Mouse (Mus musculus): ENCODE measurements around the gene Crb1.

Gene Crb1

DNA sequence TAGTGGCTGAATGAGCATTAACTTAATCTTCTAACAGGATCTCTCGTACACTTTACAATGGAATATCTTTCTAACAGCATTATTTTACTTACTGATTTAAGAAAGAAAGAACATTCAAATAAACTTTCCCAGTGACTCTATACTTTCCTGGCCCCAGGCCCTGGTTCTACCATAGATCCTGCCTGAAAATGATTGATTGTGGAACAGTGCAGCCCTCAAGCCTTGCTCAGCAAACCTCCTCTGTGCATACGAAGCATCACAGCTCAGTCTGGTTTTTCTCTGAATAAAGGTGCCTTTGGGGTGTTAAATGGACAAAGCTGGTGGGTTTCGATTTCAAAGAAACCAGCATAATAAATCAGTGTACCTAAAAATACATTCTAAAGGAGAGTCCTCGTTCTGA, 153.1 kb downstream of the Crb1 start:
- DNase-seq (ENCODE audit: low spot score in 2 of 2): no peak

DNA sequence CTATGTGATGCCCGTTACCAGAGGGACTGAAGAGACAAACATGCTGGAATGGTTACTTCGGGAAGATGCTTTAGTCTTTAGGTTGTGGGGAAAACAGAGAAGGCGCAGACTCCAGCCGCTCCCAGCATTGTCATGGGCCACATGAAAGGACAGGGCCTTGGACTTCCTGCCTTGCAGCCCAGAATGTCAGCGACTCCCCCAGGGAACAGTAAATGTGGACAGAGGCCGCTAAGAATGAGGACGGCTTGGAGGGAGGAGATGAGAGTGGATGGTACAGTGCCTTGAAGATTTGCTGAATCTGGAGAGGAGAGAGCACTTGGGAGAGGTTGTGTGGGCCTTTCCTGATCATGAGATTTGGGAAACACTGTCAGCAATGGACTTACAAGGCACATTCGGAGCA, 161.6 kb downstream of the Crb1 start:
- DNase-seq (ENCODE audit: low spot score in 2 of 2): no peak

DNA sequence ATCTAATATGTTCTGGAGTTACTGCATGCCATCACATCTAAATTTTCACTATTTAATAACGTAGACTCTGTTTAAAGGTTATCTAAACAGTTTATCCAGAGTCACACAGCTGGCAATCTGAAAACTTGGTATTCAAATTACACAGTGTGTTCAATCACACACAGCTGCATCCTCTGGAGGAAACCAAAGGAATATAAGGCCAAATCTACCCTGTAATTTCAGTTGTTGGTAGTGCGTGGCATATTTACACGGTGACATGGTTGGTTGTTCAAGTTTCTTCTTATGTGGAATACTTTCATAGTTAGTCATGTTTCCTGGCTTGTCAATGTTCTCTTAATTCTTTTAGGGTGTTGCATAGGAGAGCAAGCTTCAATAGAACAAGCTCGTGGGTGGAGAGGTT, 166.4 kb downstream of the Crb1 start:
- no peak for DNase-seq (ENCODE audit: low spot score in 2 of 2)

DNA sequence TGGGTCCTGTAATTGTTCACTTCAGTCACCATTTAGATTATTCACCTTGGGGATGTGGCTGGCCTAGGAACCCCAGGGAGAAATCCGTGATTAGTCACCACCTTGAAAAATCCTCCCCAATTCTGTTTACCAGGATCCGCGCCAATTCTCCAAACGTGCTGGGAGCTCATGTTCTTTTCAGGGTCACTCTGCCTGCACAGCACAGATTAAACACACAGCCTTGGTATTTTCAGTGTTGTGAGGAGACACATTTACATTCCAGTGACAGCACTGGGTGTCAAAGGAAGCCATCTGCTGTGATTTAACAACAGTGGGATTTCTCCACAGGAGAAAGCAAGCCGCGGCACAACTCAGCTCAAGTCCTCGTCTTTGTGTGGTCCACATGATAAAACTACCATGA, 167.1 kb downstream of the Crb1 start:
- peak; percentile 5 to 40 for DNase-seq (ENCODE audit: low spot score in 2 of 2)

DNA sequence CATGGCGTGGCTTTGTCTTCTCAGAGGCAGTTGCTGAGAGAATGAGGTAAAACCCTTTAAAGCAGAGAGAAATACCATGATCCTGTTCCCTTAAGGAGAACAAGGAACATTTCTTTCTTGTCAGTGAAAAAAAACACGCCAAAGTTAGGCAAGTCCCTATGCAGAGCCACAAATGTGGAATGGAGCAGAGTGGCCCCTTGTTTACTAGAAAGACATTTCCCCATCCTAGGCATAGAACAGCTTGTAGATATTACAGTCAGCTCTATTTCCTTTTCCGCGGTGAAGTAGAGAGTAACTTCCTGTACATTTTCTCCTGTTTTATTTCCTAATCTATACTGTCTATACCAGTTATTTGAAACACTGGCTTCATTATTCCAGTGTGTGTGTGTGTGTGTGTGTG, 170.6 kb downstream of the Crb1 start:
- no peak for DNase-seq (ENCODE audit: low spot score in 2 of 2)

DNA sequence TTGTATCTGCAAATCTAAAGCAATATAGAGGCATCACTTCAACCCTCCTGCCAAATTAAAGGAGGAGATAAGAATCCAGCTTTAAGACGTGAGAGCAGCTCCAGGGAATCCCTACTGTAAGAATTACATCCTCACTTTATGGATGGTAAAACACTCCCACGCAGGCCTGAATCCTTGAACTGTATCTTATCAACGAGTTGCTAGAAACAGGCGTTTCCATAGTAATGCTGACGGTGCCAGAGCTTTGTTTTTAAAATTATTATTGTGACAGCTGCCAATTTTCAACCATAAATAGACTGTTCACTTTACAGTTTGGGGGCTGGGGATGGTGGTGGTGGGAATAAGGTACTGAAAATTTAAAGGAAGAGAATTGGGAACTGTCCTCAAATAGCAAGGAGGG, 173.9 kb downstream of the Crb1 start:
- no peak for DNase-seq (ENCODE audit: low spot score in 2 of 2)

DNA sequence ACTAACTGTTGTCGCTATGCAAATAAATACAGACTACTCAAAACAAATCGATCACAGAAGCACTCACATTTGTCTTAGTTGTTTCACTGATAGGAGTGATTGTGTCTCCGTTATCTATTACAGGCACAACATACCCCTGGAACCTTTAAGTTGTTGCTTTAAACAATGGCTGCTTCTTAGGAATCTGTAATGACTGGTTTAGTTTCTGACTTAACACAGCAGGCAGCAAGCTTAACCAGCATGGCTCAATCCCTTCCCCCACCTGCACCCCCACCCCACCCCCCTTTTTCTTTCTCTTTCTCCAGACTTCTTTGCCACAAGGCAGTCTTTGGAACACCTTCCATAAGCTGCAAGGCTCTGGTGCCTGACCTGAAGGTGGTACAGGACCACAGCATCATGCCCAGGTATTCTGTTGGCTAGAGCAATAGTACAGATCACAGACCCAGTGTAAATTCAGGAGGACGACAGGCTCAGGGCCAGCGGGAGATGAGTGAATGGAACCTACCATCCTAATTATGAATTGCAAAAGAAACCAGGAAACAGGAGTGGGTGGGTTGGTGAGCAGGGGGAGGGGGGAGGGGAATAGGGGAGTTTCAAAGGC, 182.4 kb downstream of the Crb1 start:
- no peak for DNase-seq (ENCODE audit: low spot score in 2 of 2)

DNA sequence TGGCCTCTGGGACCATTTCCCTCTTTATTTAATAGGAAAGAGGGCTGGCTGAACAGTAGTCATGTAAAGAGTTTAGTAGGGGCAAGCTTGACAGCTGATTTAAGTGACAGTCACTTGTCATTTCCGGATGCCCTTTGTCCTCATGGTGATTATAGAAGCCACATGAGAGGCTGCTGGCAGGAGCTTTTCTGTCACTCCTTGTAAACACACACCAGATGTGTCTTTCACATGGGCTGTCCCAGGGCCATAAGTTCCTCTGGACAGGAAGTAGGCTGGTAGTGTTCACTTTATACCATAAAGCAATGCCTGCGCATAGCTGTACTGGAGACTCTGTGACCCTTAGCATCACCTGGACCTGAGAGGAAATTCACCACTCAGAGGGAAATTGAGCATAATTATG, 182.9 kb downstream of the Crb1 start:
- DNase-seq (ENCODE audit: low spot score in 2 of 2): no peak

DNA sequence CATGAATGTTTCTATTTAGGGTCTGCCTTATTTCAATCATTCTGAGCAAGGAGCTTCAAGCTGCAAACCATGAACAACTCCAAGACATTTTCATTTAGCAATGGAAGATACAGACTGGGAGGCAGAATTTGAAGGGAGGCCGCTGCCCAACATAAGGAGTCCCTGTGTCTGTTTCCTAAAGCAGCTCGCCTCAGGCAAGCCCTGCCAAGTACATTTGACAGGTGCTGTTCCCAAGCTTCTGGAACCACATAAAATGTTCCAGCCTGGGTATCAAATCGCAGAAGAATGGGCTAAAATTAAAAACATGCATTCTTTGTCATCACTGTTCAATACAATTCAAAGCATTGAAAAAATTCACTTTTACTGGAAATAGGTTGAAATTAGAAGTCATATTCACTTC, 184.3 kb downstream of the Crb1 start:
- DNase-seq (ENCODE audit: low spot score in 2 of 2): no peak

DNA sequence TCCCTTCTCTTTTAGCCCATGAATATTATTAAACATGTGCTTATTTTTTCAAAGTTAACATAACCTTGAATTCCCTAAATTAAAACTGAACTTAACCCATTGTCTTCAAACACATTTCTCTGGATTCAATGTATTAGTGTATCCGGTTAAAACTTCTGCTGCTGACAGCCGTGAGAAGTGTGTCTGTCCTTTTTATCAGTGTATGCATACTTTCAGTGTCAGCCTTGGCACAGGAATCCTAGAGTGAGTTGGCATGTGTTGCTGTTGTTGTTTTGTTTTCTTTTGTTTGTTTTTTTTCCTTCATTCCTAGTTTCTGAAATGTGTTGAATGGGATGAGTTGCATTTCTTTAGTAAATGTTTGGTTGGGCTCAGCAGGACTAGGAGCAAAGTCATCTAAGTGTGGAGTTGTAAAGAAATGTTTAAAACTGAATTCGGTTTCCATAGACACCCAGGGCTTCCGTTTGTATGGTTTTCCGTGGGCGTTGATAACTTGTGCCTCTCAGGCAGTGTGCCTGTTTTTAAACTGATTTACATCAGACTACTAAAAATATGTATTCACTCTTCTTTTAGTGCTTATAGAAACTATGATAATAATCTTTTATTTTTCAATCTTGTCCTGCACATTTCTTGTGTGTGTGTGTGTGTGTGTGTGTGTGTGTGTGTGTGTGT, 196.3 kb downstream of the Crb1 start:
- DNase-seq (ENCODE audit: low spot score in 2 of 2): peak in 1 of 2 experiments; percentile 16

DNA sequence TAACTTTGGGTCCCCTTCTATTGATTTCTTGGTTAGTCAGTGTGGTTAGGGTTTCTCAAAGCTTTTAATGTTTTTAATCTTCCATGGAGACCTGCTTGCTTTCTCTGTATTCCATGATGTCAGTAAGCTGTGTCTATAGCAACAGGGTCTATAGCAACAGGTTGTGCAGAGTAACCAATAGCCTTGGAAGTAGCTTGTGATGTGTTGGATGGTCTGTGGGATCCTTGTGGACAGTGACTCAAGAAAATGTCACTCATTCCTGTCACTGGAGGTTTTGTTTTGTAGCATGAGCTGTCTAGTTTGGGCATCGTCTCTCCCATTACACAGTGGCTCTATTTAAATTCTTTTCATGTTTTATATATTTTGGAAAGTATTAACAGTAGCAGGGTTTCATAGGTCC, 197.2 kb downstream of the Crb1 start:
- no peak for DNase-seq (ENCODE audit: low spot score in 2 of 2)

DNA sequence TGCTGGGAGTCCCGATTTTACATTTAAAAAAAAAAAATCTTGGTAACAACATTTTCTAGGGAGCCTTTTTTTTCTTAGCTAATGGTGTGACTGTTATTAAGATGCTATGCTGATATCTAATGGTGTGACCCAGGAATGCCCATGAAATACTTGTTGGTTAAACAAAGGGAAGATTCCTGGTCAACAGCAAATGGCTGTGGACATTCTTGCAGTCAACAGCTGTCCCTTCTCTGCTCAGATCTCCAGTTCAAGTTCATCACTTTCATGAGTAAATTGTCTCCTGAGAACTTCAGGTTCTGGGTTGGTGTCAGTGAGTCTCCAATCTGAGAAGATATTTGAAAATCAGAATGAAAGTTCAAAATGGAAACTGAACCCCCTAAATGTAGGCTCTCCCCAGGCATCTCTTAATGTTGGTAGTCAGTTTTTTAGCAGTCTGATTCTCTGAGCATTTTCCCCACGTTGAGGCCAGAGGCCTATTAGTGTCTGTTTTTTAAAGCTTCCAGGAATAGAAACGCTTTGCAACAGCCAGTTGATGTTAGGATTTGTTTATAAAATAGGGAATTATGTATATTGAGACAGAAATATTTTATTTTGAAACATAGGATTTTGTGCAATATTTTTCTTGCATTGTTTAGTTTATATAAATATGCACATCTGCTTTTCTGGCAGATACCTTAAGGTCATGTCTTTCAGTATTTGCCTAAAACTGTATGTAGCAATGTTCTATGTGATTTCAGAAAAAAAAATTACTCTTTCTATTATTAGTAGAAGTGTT, 202.7 kb downstream of the Crb1 start:
- DNase-seq (ENCODE audit: low spot score in 2 of 2): no peak

DNA sequence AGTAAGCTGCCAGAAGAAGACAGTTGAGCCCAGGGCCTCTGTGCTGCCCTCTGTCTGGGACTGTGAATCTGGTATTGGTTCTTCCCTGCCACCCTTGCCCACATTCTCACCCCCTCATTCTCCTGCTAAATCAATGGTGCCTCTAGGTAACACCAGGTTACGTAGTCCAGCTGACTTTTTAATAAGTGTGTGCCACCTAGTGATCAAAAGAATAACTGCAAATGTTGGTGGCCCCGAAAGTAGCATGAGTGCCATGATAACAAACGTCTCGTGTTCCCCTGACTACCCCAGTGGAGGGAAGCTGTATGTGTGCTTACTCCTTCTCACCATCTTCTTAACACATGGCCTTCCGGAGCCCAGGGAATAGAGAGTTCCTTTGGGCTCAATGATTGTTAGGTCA, 214.1 kb downstream of the Crb1 start:
- DNase-seq (ENCODE audit: low spot score in 2 of 2): peak in 1 of 2 experiments; percentile 37

DNA sequence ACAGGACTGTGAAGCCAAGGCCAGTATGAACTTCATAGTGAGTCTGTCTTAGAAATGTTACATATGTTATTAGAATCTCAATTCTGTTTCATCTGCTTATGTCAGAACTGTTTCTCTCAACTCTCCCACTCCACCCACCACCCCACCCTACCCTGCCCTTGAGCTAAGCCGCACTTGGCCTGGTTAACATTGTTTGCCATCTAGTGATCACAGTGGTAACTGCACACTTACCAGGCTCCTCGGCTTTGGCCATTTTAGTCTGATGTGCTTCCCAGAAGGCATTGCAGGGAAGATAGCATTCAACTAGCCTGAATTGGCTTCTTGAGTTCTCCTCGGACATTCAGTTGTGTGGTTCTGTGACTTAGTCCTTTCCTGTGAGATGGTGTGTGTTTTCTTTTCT, 215.3 kb downstream of the Crb1 start:
- no peak for DNase-seq (ENCODE audit: low spot score in 2 of 2)

DNA sequence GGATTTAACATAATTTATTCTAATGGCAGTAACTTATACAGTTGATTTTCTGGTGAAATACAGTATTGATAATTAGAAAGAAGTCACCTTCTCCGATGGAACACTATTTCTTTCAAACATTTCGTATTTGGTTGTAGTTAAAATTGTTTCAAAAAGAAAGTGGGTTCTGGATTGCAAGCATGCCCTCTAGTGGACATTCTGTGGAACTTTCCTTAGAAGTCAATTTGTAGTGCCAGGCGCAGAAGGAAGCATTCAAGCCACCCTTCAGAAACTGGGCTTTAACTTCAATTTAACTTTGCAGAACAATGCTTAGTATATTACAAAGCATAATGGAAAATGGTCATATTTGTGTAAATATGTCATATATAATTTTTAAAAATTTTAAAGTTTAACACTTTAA, 220.5 kb downstream of the Crb1 start:
- peak in 1 of 2 experiments; percentile 26 for DNase-seq (ENCODE audit: low spot score in 2 of 2)

DNA sequence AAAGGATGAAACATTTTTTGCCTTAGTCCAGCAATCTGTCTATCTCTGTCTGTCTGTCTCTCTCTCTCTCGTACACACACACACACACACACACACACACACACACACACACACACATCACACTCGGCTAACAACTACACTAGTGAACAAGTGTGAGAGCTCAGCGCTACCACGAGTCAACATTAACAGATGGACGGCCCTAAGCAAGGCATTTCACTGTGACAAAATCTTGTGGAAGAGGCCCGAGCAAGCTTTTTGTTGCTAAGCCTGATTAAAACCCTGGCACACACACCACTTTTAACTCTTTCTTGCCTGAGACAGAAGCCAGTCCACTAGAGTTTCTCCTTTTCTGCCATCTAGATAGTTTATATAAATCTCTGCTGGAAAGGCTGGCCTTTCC, 223.4 kb downstream of the Crb1 start:
- no peak for DNase-seq (ENCODE audit: low spot score in 2 of 2)

DNA sequence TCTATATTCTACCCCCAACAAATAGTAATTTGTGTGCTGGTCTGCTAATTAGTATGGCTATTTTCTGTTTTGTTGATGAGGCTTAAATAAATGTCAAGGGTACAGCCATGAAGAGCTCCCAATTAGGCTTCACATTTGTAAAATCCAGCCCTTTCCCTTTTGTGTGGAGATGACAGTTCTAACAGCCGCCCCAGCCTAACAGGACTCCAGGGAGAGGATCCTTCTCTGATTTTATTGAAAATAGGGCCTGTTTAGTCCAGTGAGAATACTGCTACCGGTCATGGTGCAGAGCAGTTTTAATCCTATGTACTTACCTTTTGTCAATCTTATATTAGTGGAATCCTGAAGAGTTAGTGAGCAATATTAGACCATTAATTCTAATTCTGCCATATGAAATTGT, 223.9 kb downstream of the Crb1 start:
- no peak for DNase-seq (ENCODE audit: low spot score in 2 of 2)

All from left cerebral cortex, adult 9 months (tissue).